Mouse (Mus musculus): ENCODE results near the gene Rab11fip5. TPM values are rescaled to one million over a fixed set of nuclear protein-coding genes. Genes with fewer than 3 reads are reported as not detected.

Rab11fip5 gene
- polyA plus RNA-seq, 3 experiments from 2014 or later = 0.50 to 0.67 (median 0.66) TPM

DNA sequence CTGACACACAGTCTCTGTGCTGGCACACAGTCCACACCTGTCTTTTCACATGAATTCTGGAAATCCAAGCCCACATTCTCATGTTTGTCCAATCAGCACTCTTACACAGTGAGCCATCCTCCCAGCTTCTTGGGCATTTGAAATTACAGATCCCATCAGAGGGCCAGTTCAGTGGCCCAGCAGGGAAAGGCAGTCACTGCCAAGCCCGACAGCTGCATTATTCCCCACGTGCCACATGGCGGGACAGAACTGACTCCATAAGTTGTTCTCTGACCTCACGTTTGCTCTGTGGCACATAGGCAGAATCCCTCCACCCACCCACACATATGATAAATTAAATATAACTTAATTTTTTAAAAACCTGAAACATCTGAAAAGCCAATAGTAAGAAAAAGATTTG, 66.5 kb downstream of the Rab11fip5 start:
- ATAC-seq = no peak

DNA sequence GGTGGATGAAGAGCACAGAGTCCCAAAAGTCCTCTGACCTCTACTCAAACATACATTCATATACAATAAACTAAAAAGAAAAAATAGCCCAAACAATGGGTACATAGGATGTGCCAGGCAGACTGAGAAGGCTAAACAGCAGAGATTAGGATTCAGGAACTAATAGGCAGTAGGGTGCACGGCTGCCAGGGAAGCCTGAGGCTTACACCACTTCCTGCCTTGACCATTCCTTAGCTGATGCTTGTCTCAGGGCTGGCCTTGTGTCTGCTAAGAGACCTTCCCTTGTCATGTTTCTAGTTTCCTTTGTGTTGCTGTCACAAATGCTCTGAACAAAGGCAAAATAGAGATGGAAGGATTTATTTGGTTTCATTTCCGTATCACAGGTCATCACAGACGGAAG, 68.1 kb downstream of the Rab11fip5 start:
- no peak for ATAC-seq

DNA sequence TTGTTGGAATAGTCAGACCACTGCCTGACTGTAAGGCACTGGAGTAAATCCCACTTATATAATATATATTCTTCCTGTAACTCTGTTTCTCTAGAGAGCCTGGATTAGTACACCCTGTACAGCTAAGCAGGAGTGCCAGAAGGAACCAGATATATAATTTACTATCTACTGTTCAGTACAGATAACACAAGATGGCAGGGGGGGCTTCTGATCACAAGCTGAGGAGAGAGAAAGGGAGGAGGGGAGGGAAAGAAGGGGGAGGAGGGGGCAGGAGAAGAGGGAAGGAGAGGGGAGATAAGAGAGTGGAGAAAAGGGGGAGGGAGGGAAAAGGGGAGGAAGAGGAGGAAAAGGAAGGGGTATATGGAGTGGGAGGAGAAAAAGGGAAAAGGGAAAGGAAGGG, 68.6 kb downstream of the Rab11fip5 start:
- no peak for ATAC-seq

DNA sequence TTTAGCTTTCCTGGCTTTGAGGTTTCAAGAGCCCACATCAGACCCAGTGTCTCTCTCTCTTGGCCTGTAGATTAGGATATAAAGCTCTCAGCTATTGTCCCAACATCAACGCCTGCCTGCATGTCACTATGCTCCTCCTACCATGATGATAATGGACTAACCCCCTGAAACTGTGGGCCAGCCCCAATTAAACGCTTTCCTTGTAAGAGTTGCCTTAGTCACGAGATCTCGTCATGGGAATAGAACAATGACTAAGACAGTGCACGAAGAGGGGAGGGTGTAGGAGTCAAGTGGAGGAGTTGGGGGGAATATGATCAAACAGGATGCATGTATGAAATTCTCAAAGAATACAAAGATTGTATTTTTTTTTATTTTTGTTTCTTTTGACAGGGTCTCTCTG, 69.5 kb downstream of the Rab11fip5 start:
- no peak for ATAC-seq

DNA sequence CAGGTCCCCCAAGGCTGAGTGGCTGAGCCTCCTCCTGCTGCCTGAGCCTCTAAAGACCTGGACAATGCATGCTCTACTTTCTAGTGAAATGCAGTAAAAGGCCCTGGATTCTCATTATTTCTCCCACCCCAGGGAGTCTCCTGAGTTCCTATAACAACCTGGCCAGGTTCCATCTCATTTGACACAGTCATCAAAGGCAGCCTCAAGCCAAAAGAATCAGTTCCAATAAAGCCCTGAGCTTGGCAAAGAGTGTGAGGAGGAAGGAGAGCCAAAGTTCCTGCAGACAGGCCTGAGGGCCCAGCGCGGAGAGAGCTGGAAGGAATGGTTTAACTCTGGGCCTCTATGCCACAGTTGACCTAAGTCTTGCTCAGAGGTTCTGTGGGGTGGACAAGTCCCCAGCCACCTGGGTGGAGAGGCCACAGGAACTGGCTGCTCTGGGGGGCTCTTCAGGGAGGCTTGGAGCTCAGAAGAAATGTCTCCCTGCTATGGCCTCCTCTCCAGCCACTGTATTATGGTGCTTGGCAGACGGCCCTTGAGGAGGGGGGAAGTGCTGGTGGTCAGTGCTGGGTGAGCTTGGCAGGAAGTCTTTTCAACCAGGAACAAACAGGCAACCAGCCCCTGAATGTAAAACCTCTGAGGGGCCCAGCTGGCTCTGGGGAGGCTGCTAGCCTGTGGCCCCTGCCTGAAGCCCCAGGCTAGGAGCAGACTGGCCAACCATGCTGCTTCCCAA, 71.9 kb downstream of the Rab11fip5 start:
- no peak for ATAC-seq

DNA sequence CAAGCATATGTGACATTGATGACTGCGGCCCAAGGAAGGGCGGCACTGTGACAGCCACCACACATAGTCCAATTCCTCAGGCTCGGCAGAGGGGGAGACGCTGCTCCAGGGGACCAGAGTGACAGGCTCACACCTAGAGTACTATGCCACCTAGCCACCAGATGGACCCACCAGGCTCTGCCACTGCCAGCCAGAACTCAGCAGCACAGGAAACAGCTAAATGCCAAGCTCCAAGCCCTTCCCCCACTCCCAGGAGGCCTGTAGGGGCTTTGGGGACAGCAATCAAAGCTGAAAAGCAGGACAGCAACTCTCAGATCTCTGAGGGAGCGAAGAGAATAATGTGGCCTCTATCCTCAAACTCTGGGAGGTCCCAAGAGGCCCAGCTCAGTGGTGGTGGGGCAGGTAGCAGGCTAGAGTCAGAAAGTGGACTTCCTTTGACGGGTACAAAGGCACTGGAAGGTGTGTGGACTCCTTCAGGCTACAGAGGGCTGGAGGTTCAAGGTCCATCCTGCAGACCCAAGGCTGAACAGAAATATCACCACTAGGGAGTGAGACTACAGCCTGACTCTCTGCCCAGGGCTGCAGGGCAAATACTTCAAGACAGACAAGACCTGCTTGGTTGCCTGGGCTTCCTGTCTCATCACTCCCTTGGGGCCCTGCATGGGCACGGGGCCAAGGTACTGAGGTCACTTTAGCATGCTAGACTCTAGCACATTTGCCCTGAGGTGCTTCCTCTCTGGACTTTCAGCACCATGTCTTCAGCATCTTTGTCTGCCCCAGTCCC, 78.9 kb downstream of the Rab11fip5 start:
- no peak for ATAC-seq

DNA sequence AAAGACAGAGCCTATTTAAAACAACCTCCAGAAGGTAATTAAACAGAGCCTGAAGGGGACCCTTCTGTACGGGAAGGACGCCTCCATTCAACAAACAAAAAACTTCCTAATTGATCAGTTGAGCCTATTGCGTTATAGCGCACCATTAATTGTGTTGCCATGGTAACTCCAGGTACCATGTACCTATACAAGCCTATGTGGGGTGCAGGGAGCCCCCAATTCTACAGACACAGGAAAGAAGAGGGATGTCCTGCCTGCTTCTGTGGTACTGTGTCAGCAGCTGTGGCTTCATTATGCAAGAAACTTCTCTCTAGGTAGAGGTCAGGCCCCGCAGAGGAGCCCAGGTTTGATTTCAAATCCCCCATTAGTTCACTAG, 80.4 kb downstream of the Rab11fip5 start:
- no peak for ATAC-seq

DNA sequence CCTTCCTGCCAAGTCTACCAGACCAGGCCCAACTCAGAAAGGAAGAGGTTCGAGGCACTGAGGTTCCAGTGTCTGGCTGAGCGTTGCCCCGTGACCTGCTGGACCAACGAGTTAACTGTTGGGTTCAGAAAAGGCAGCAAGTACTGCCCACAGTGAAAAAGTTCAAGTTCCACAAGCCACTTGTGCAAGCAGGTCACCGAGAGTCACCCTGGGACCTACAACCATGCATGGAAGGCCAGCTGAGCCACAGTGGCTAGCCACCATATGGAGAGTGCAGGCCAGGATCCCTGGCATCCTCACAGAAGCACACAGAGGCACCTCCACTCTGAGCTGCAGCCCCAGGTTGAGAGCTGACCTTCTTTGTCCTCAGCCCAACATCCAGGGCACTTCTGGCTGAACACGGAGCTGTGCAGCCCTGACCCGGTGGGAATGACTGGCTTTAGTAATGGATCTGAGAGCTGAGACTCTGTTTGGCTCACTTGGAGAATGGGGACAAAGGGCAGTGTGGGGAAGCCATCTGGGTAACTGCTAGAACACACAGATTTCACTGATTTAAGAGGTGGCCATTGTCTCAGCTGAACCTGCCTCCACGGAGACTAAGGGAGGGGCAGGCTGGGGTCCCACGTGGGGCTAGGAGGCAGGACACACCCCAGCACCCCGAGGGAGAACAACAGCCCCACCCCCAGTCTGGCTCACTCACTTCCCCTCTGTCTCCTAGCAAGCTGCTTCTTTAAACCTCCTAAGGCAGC, 81.0 kb downstream of the Rab11fip5 start:
- ATAC-seq = no peak

DNA sequence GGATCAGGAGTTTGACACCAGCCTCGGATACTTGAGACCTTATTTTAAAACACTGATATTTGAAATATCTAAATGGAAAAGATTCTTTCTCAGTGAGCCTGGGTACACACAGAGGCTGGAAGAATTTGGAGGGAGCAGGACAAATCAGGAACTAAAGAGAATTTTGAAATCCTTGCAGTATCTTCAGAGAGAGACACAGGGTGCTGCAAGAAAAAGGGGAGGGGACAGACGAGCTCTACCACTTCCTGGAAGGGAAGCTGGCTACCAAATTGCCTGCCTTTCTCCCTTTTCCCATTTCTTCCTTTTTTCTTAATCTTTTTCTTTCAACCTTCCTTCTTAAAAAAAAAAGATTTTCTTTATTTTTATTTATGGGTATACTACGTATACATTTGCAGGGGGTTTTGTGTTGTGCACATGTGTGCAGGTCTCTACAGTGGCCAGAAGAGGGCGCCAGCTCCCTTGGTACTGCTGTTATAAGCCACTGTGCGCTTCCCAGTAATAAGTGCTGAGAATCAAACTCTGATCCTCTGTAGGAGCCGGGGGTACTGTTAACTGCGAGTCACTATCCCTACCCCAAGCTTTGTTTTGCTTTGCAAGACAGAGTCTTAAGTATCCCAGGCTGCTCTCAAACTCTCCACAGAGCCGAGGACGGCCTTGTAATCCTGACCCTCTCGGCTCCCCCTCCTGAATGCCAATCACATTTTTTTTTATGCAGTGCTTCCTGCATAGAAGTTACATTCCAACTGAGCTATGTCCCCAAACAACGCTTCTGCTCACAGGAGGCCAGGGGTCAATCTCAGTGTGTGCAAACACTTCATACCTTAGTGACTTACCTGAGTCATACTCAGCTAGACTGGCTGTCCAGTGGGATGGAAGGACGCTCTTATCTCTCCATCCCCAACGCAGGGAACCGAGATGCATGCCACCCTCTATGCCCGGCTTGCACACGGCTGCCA, 83.3 kb downstream of the Rab11fip5 start:
- ATAC-seq = no peak

DNA sequence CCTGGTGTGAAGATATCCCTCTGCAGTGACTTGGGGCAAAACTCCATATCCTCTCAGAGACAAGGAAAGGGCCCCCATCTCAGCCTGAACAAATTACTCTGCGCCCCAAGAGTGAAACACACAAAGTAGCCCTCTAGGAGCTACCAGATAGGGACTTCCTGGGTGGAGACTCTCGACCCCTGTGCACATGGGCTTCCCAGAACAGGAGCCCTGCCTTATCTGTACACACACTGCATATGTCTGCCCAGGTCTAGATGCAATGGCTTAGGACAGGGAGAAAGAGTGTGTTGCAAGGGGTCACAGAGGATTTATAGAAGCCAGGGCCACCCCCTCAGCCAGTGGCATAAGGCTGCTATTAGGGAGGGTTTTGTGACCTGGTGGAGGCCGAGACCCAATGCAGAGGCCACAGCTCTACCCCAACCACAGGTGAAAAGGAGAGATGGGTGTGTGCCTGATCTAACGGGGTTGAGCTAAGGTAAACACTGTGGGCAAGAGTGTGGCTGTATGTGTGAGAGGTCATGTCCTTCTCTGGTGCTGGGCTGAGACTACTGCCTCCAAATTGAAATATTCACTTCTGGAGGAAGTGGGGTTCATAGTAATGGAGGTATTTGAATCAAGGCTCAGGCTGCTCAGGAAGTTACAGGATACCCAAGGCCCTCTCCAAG, 86.1 kb downstream of the Rab11fip5 start:
- no peak for ATAC-seq

DNA sequence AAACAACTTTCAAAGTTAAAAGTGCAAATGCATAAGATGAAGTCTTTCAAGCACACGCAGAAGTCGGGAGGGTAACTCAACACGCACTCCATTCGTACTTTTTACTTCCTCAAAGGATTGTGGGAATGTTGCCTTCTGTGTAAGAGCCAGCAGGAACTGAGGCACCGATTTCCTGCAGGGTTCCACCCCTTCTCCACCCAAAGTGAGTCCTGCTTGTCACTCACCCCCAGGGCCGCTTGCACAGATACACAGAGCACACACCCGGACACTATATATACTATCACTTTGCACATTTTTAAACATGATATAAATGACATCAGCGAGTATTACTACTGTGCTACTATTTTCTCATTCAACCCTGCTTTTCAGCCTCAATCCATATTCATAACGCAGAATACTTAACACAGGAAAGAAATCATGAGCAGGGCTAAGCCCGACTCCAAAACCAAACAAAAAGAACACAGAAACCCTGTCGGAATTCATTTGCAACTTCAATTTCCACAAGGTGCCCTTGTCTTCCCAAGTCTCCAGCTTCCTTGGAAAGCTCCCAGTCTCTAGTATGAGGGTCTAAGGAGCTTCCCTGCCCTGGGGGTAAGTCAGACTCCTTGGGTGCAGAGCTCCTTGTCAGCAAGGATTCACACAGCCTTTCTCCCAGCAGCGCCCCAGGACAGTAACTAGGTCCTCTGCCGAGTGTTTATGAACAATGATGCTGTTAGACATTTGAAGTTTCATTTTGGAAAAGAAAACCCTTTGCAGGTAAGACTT, 88.0 kb downstream of the Rab11fip5 start:
- ATAC-seq = no peak

Other genes with a start within 250 kb of the Rab11fip5 start
- gene Spr, start 236.9 kb downstream of the Rab11fip5 start, polyA plus RNA-seq (2017; shearing (Covaris generic)) = 10 to 100 TPM; 16.2 to 29.9 (median 29.4) TPM
- gene Emx1, start 187.2 kb downstream of the Rab11fip5 start, polyA plus RNA-seq (2017; shearing (Covaris generic)) = not detected
- gene Sfxn5, start 41.2 kb downstream of the Rab11fip5 start, polyA plus RNA-seq (2017; shearing (Covaris generic)) = 1 to 10 TPM; 1.4 to 3.3 (median 2.1) TPM
- under 1 TPM in 1 of 3 experiments, not detected in 2; 0.38 TPM for gene Noto, start 49.3 kb upstream of the Rab11fip5 start, polyA plus RNA-seq (2017; shearing (Covaris generic))
- 10 to 100 TPM; 18.7 to 31.4 (median 28.0) TPM for gene Smyd5, start 57.4 kb upstream of the Rab11fip5 start, polyA plus RNA-seq (2017; shearing (Covaris generic))
- gene Cct7, start 76.9 kb upstream of the Rab11fip5 start, polyA plus RNA-seq (2017; shearing (Covaris generic)) = 100 to 1,000 TPM; 319 to 323 (median 322) TPM
- gene Pradc1, start 77.3 kb upstream of the Rab11fip5 start, polyA plus RNA-seq (2017; shearing (Covaris generic)) = 10 to 100 TPM; 14.2 to 23.1 (median 16.5) TPM
- gene Fbxo41, start 128.4 kb upstream of the Rab11fip5 start, polyA plus RNA-seq (2017; shearing (Covaris generic)) = under 1 TPM in 2 of 3 experiments, not detected in 1; 0.11 to 0.38 TPM
- gene Egr4, start 139.0 kb upstream of the Rab11fip5 start, polyA plus RNA-seq (2017; shearing (Covaris generic)) = not detected
- 1 to 10 TPM; 2.5 to 3.0 (median 2.5) TPM for gene Alms1, start 212.9 kb upstream of the Rab11fip5 start, polyA plus RNA-seq (2017; shearing (Covaris generic))